Mouse (Mus musculus) left cerebral cortex, adult 6 months (tissue): ENCODE data around the gene Cnr1. TPM values are rescaled to one million over a fixed set of nuclear protein-coding genes. Genes with fewer than 3 reads are reported as not detected.

Experiments used
- long read RNA-seq, 2 experiments: library from polyadenylated mRNA; unstranded; transcript quantifications; one replicate each; pipeline ENCODE4 v2.0.0; 2019 to 2020
- polyA plus RNA-seq: library from polyadenylated mRNA; unstranded; fragments of <200 nt; fragmentation: Nextera tagmentation; gene quantifications from 2 replicates; pipeline ENCODE4 v1.2.3, GENCODE M21; 2021

The Cnr1 gene
- polyA plus RNA-seq, result 41.4 and 44.7 TPM in 2 replicates
- long read RNA-seq, experiment 1, full-length matches to known transcripts, result 21 of 91 reads
- long read RNA-seq, experiment 1, partial matches to known transcripts, result 14 of 91 reads
- long read RNA-seq, experiment 1, other reads (novel, unspliced or antisense), result 56 of 91 reads
- long read RNA-seq, experiment 2, full-length matches to known transcripts, result 1 of 53 reads
- long read RNA-seq, experiment 2, partial matches to known transcripts, result 0 of 53 reads
- long read RNA-seq, experiment 2, other reads (novel, unspliced or antisense), result 52 of 53 reads

DNA sequence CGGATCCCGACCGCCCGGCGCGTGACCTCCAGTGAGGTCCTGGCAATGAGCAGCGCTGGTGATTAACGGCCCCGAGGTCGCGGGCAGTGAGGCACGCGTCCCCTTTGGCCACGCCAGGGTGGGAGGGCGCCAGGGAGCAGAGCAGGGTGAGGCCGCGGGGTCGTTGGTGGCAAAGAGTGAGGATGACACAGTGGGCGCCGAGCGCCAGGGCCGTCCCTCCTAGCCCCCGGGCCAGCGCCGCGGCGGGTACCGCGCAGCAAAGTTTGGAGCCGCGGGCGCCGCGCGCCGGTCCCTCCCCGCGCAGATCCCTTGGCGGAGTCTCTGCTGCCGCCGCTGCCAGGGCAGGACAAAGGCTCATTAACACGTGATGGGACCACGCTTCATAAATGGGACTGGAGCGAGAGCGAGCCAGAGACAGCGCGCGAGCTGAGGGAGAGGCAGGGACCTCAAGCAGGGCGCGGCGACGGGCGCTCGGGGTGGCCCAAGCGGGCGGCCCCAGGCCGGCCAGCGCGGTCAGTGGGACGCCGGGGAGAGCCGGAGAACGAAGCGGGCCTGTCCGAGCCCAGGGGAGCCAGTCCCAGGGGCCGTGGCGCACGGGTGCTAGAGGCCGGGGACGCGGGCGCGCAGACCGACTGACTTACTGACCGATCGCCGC lies at the start of gene Cnr1:
Gene Cnr1 (plus strand): TSS at position 360 of the 655 bp plus-strand sequence.

Other genes starting within 250 kb of the Cnr1 start
- gene Spaca1, start 125.6 kb downstream of the Cnr1 start, polyA plus RNA-seq, result 0.24 and 0.40 TPM in 2 replicates